Mouse (Mus musculus) megakaryocyte-erythroid progenitor cell, adult 5-6 weeks (primary cell): Measurements from ENCODE around the gene Gxylt2. TPM values are rescaled to one million over a fixed set of nuclear protein-coding genes. Genes with fewer than 3 reads are reported as not detected.

ENCODE experiments used
- ATAC-seq: replicated peaks from 2 replicates; pipeline ENCODE4 v1.8.0; 2016; ENCODE audit warnings: mild to moderate bottlenecking, inconsistent platforms; ENCODE audit not compliant: severe bottlenecking, poor library complexity, low FRiP score, low TSS enrichment
- total RNA-seq, 2 experiments: library from RNA; stranded (forward) in 1 of 2; stranded (reverse) in 1 of 2; fragments of 200-1000, 215-1000 nt in 1 of 2; fragments of >200 nt in 1 of 2; fragmentation: Nextera tagmentation in 1 of 2; gene quantifications; 2 replicates each; pipeline ENCODE4 v1.2.3; 2014 to 2017

The Gxylt2 gene
- total RNA-seq, 2 experiments from 2014 or later = not detected

DNA sequence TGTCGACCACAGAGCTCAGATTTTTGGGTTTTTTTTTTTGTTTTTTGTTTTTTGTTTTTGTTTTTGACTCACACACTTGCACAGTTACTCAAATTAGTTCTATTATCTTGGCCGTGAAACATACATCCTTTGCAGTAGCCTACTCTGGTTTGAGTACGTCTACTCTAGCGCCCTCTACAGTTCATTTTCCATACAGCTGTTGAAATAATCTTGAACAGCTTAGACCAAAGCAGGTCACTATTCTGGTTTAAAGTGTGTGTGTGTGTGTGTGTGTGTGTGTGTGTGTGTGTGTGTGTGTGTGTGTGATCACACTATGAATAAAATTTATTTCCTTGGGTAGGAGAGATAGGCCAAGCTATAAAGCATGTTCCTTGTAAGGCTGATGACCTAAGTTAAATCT is 5.6 kb downstream of the Gxylt2 start:
- no peak for ATAC-seq

DNA sequence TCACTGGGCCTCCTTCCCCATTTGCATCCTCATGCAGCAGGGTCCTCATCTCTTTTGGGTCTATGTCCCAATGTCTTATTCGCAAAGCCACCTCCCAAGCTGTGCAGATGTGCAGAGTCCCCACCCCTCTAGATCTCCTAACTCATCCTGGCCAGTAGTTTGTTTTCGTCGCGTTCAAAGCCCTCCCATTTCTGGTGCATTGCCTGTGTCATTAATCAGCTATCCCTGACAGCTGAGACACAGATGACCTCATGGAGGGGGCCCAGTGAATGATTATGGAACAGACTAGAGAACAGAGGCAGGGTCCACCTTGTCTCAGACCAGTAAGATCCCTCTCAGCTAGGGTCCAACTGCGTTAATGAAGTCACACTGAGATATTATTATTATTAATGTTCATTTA is 6.3 kb downstream of the Gxylt2 start:
- no peak for ATAC-seq

- no peak for ATAC-seq
Measured at GRCm38 (mm10) chr6:100715296-100715828, 10.8 kb downstream of the Gxylt2 start.

- ATAC-seq = no peak
Measured at GRCm38 (mm10) chr6:100716152-100716551, 11.6 kb downstream of the Gxylt2 start.

DNA sequence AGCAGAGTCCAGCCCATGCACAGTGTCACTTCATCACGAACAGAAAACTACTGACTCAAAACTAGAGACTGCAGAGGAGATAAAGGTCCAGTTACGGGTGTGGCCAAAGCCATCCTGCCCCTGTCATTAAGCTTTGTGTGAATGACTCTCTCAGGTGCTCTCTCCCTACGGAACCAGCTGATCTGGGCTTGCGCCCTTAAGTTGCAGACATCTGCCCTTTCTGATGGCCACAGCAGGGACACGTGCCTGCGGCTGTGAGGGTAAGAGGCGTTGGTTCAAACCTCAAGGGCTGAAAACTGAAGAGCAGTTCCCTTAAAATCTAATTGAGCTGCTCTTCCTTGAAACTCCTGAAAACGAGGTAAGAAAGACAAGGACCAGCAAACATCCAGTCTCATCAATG is 12.3 kb downstream of the Gxylt2 start:
- no peak for ATAC-seq

DNA sequence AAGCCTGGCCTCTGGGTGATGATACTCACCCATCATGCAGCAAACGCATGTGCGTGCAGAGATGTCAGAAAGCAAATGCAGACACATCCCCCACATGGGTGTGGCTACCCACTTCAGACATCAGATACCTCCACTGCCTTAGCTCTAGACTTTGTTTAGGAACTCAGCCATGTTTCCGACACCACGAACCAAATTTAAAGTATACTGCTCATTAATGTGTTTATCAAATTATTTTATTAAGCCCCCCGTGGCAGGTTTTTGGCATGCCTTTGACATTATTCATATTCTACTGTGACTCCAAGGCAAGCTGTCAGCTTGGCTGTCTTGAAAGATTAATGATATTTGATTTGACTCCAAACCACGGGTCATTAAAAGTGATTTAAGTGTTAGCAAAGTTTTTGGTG is 15.6 kb downstream of the Gxylt2 start:
- ATAC-seq = no peak

GRCm38 (mm10) chr6:100720882-100721721 is 16.6 kb downstream of the Gxylt2 start:
- ATAC-seq = no peak

GRCm38 (mm10) chr6:100731996-100732375 is 27.5 kb downstream of the Gxylt2 start:
- no peak for ATAC-seq

- no peak for ATAC-seq
Measured at GRCm38 (mm10) chr6:100732376-100733021, 28.0 kb downstream of the Gxylt2 start.

DNA sequence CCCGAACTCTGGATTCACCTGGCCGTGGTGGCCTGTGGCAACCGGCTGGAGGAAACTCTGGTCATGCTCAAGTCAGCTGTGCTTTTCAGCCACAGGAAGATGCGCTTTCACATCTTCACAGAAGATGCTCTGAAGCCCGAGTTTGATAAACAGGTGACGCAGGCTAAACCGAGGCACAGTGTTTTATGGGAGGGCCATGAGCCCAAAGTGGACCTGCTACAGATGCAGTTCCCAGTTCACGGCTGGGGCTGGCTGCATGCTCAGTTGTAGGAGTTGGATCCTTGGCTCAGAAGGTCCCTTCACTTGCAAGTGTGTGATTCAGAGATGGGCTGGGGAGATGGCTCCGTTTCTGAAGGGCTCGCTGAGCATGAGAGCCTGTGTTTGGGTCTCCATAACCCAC is 28.7 kb downstream of the Gxylt2 start:
- ATAC-seq = no peak

DNA sequence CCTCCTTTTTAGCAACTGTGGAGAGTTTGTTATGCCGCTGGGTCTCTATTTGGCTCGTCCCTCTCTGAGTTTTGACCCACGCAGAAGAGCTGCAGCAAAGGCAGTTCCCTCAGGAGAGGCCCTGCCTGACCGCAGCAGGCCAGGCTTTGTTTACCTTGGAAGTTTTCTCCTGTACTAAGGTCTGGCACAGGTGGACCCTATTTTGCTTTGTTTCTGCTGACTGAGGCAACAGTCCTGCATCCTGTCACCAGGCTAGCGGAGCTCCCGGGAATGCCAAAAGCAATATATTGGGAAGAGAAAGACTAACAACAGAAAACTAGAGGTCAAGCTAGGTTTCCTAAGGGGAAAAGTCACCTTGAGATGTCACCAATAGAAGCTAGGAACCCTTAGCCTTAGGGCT is 29.8 kb downstream of the Gxylt2 start:
- ATAC-seq = no peak

GRCm38 (mm10) chr6:100758431-100759208 is 54.1 kb downstream of the Gxylt2 start:
- ATAC-seq = no peak

- no peak for ATAC-seq
Measured at GRCm38 (mm10) chr6:100767756-100768155, 63.2 kb downstream of the Gxylt2 start.

GRCm38 (mm10) chr6:100775923-100776505 is 71.5 kb downstream of the Gxylt2 start:
- ATAC-seq = no peak

DNA sequence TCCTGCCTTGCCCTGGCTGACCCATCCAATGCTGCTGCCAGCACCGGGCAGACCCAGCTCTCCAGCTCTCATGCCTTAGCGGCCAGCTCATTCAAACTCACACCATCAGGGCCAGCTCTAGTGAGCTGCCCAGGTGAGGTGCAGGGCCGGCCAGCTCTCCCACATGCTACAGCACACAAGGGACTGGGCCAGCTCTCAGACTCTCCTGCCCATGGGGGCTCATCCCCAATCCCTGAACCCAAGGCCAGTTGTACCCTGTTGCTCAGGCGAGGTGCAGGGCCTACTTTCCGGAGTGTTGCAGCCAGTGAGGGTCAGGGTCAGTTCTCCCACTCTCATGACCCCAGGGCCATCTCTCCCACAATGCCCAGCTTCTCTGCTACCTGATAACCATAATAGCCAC is 74.1 kb downstream of the Gxylt2 start:
- ATAC-seq = no peak

- ATAC-seq = no peak
Measured at GRCm38 (mm10) chr6:100780421-100780820, 75.9 kb downstream of the Gxylt2 start.

- ATAC-seq = no peak
Measured at GRCm38 (mm10) chr6:100781644-100782043, 77.1 kb downstream of the Gxylt2 start.

GRCm38 (mm10) chr6:100787726-100788125 is 83.2 kb downstream of the Gxylt2 start:
- ATAC-seq = no peak

DNA sequence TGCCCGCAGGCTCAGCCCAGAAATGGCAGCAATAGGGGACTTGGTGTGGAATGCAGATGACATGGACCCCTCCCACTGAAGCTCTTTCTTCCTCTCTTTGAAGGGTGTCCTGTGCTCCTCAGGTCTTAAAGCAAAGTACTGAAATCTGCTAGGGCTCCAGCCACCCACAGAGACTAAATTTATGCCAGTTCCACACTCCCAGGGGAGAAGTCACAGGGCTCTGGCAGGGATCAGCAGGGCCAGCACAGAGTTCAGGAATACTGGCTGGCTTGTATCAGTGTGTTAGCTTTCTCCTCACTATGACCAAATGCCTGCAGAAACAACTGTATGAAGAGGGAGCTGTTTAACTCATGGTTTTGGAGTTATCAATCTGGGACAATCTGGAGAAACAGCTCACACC is 84.6 kb downstream of the Gxylt2 start:
- ATAC-seq = no peak
